Mouse (Mus musculus): ENCODE measurements at regions not wholly inside any gene's neighbourhood (a gene's known extent, or its start where the extent isn't known, plus 50 kb on each side); places are given as distances from the start of the nearest gene placed in this dataset.
A peak's percentile ranks its signal among the peaks of the same experiment; 100 is the strongest.

DNA sequence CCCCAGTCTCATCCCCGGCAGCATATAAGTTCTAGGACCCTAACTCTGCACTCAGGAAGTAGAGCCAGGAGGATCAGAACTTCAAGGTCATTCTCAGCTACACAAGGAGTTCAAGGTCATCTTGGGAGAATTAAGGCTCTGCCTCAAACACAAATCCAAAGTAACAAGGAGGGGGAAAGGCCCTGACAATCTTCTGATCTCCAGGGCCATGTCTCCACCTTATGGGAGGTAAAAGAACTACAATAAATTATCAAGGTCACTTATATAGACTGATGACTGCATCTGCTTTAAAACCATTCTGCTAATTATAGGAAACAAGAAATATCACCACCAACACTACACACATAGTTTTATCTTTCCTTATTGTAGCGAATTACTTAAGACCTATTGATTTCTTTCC lies 193.2 kb upstream of the Zc3h12c start:
- 77% methylated on average over 2 of the region's 2 CpGs for WGBS
- Histone ChIP-seq H3K4me1 (replicated peaks; ENCODE audit: control insufficient read depth, insufficient read depth, low read length) (no peaks in the 10 kb centered on the region), H3K9ac (ENCODE audit: low read length) (no peak overlapping the region), H3K27me3 (ENCODE audit: control insufficient read depth, insufficient read depth, low read depth, low read length) (no peaks in the 10 kb centered on the region), H3K9me3 (ENCODE audit: control insufficient read depth, low read length) (no peaks in the 10 kb centered on the region), H3K27ac (ENCODE audit: low read length) (no peak overlapping the region), H3K36me3 (ENCODE audit: control insufficient read depth, insufficient read depth, low read length) (no peaks in the 10 kb centered on the region), H3K4me3 (ENCODE audit: low read length) (no peak overlapping the region), H3K4me2 (ENCODE audit: low read depth, low read length) (no peak overlapping the region)
- no peak for ATAC-seq (ENCODE audit: low read depth)

DNA sequence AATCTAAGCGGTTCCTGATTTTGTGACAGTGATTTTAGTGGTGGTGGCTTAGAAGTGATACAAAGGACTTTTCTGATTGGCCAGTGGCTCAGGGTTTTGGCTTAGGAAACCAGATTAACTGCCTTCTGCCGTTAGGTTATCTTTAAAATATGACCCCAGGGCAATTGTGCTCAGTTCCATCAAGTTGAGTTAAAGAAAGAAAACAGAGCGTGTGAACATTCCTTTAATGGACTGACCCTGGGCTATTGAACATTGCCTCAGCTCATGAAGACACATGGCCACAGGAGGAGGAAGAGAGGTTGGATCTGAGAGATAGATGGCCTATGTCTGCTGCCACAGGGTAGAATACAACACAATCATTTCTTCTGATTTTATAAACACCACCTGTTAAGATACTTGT lies 191.0 kb upstream of the Zc3h12c start:
- H3K27ac ChIP-seq (ENCODE audit: low read length): no peak overlapping the region
- no peak overlapping the region for H3K4me3 ChIP-seq (ENCODE audit: low read length)
- no peaks in the 10 kb centered on the region for H3K36me3 ChIP-seq (ENCODE audit: control insufficient read depth, insufficient read depth, low read length)
- H3K4me2 ChIP-seq (ENCODE audit: low read depth, low read length): no peak overlapping the region
- H3K4me1 ChIP-seq (replicated peaks; ENCODE audit: control insufficient read depth, insufficient read depth, low read length): no peaks in the 10 kb centered on the region
- H3K9me3 ChIP-seq (ENCODE audit: control insufficient read depth, low read length): no peaks in the 10 kb centered on the region
- WGBS: 64% methylated on average over 3 of the region's 3 CpGs
- no peak for ATAC-seq (ENCODE audit: low read depth)
- no peaks in the 10 kb centered on the region for H3K27me3 ChIP-seq (ENCODE audit: control insufficient read depth, insufficient read depth, low read depth, low read length)
- no peak overlapping the region for H3K9ac ChIP-seq (ENCODE audit: low read length)

- Histone ChIP-seq H3K27ac (ENCODE audit: low read length) (no peak overlapping the region), H3K36me3 (ENCODE audit: control insufficient read depth, insufficient read depth, low read length) (no peaks in the 10 kb centered on the region), H3K4me1 (replicated peaks; ENCODE audit: control insufficient read depth, insufficient read depth, low read length) (no peaks in the 10 kb centered on the region), H3K27me3 (ENCODE audit: control insufficient read depth, insufficient read depth, low read depth, low read length) (no peaks in the 10 kb centered on the region), H3K9ac (ENCODE audit: low read length) (no peak overlapping the region), H3K4me3 (ENCODE audit: low read length) (no peak overlapping the region), H3K9me3 (ENCODE audit: control insufficient read depth, low read length) (no peaks in the 10 kb centered on the region), H3K4me2 (ENCODE audit: low read depth, low read length) (no peak overlapping the region)
- 58% methylated on average over 3 of the region's 3 CpGs for WGBS
- peak; percentile 26; the same call in 1 of the 2 replicates for ATAC-seq (ENCODE audit: low read depth)
Observed at GRCm38 (mm10) chr9:52356549-52356948, 188.2 kb upstream of the Zc3h12c start.

DNA sequence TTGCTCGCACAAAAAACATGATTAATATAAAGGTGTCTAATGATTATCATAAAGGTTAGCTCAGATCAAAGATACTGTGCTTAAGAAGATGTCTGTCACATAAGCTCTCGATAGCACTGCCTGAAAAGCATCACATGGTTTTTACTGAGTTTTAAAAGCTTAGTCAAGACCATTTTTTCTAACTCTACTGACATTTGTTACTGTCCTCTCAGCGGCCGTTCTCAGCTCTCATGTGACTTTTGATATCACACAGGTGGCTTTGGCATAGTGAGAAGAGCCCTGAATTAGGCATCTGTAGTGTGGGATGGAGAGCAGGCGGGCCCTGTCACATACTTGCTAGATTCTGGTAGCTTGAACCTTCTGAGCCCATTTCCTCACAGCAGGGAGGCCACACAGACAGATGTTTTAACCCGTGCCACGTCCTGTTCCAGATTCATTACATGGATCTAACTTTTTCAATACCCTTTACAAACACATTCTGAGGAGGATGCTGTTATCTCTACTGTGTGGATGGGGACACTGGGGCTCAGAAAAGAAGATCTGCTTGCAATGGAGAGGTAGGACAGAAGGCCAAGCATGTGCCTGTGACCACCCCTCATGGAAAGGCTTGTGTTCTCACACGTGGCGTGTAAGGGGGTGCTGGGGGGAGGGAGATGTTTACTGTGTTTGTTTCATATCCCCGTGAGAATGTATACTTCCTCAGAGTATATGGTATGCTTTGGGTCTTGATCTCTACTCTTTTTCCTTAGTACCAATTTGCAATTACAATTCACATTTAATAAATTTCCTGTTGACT lies 187.0 kb upstream of the Zc3h12c start:
- Histone ChIP-seq H3K9ac (ENCODE audit: low read length) (no peak overlapping the region), H3K27me3 (ENCODE audit: control insufficient read depth, insufficient read depth, low read depth, low read length) (no peaks in the 10 kb centered on the region), H3K4me2 (ENCODE audit: low read depth, low read length) (no peak overlapping the region), H3K4me1 (replicated peaks; ENCODE audit: control insufficient read depth, insufficient read depth, low read length) (no peaks in the 10 kb centered on the region), H3K9me3 (ENCODE audit: control insufficient read depth, low read length) (no peaks in the 10 kb centered on the region), H3K27ac (ENCODE audit: low read length) (no peak overlapping the region), H3K36me3 (ENCODE audit: control insufficient read depth, insufficient read depth, low read length) (no peaks in the 10 kb centered on the region), H3K4me3 (ENCODE audit: low read length) (no peak overlapping the region)
- ATAC-seq (ENCODE audit: low read depth): no peak
- 49% methylated on average over 10 of the region's 10 CpGs for WGBS

DNA sequence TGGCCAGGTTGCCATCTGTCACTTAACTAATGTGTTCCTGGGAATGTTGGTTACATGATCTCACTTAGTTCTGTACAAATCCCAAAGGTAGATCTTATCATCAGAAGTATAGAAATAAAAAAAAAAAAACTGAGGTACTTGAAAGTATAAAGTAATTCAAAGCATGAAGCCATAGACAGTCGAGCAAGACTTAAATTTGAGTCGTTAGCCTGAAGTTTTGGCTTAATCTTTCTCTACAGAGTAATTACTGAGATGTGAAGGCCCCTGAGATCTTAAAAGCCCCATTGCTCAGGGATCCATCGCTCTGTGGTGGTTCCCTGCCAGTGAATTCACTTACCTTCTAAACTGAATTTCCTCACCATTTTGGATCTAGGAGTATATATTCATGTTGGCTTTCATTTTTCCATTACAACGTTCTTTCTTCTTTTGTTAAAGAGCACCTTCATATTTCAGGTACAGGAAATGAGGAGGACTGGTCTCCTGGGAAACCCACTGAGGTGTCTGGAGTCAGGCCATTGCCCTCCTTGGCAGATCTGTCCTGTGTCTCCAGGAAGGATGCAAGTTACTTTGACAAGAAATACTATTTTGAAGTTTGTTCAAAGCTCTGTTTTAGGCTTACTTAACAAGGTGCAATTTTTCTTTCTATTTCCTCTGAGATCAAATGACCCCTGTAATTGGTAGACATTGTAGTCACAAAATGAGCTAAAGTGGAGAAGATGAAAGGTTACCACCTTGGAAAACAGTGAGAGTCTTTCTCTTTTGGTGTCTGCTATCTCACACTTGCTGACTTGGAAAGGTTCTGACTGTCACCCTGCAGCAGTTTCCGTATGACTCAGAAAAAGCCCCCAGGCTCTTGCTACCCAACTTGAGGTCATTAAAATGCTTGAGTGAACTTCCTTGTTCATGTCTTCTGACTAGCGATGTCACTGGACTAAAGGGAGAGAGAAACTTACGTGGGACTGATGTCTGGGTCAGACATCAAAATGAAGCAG lies 180.5 kb upstream of the Zc3h12c start:
- WGBS: 83% methylated on average over 7 of the region's 7 CpGs
- ATAC-seq (ENCODE audit: low read depth): no peak
- Histone ChIP-seq H3K4me1 (replicated peaks; ENCODE audit: control insufficient read depth, insufficient read depth, low read length) (peaks cover 6% of the 10 kb centered on the region; the same call in 1 of the 2 replicates), H3K27ac (ENCODE audit: low read length) (no peak overlapping the region), H3K27me3 (ENCODE audit: control insufficient read depth, insufficient read depth, low read depth, low read length) (no peaks in the 10 kb centered on the region), H3K9me3 (ENCODE audit: control insufficient read depth, low read length) (no peaks in the 10 kb centered on the region), H3K9ac (ENCODE audit: low read length) (no peak overlapping the region), H3K4me3 (ENCODE audit: low read length) (no peak overlapping the region), H3K36me3 (ENCODE audit: control insufficient read depth, insufficient read depth, low read length) (no peaks in the 10 kb centered on the region), H3K4me2 (ENCODE audit: low read depth, low read length) (no peak overlapping the region)

DNA sequence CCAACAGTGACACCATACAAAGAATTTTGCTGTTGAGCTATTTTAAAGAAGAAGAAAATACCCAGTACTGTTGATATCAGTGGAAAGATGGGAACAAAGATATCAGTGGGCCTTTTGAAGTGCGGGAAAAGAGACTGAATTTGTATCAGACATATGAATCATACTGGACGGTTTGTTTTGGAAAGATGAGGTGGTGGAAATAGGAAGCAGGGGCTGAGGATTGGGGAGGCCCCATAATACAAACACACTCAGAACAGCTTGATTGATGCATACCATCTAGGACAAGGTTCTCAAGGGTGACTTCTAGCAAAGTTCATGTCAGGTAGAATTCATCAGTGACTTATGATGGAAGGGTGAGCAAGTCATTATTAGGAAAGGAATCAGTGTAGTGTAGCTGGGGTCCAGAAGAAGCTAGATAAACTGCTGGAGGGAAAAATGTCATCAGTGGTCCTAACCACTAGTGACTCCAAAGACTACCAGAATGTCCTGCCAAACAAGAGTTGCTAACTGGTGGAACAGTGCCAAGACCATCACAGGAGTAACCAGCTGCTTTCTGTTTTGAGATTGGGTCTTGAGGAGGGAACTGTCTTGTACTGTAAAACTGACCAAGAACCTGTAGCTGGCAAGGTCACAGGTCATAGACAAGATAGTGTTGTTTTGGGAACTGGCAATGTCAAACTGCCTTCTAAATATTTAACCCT lies 176.0 kb upstream of the Zc3h12c start:
- Histone ChIP-seq H3K4me1 (replicated peaks; ENCODE audit: control insufficient read depth, insufficient read depth, low read length) (peaks cover 6% of the 10 kb centered on the region; the same call in 1 of the 2 replicates), H3K27me3 (ENCODE audit: control insufficient read depth, insufficient read depth, low read depth, low read length) (no peaks in the 10 kb centered on the region), H3K4me3 (ENCODE audit: low read length) (no peak overlapping the region), H3K9ac (ENCODE audit: low read length) (no peak overlapping the region), H3K9me3 (ENCODE audit: control insufficient read depth, low read length) (no peaks in the 10 kb centered on the region), H3K4me2 (ENCODE audit: low read depth, low read length) (no peak overlapping the region), H3K27ac (ENCODE audit: low read length) (no peak overlapping the region), H3K36me3 (ENCODE audit: control insufficient read depth, insufficient read depth, low read length) (no peaks in the 10 kb centered on the region)
- 28% methylated on average over 2 of the region's 2 CpGs for WGBS
- ATAC-seq (ENCODE audit: low read depth): peak; percentile 56; the same call in 1 of the 2 replicates

- H3K4me1 ChIP-seq (replicated peaks; ENCODE audit: control insufficient read depth, insufficient read depth, low read length): peaks cover 6% of the 10 kb centered on the region; the same call in 1 of the 2 replicates
- no peak overlapping the region for H3K27ac ChIP-seq (ENCODE audit: low read length)
- WGBS: 42% methylated on average over 2 of the region's 2 CpGs
- no peak overlapping the region for H3K4me3 ChIP-seq (ENCODE audit: low read length)
- ATAC-seq (ENCODE audit: low read depth): peak; percentile 49; the same call in 1 of the 2 replicates
- H3K9ac ChIP-seq (ENCODE audit: low read length): no peak overlapping the region
- H3K9me3 ChIP-seq (ENCODE audit: control insufficient read depth, low read length): no peaks in the 10 kb centered on the region
- H3K36me3 ChIP-seq (ENCODE audit: control insufficient read depth, insufficient read depth, low read length): no peaks in the 10 kb centered on the region
- no peaks in the 10 kb centered on the region for H3K27me3 ChIP-seq (ENCODE audit: control insufficient read depth, insufficient read depth, low read depth, low read length)
- no peak overlapping the region for H3K4me2 ChIP-seq (ENCODE audit: low read depth, low read length)
Observed at GRCm38 (mm10) chr9:52341029-52341428, 172.7 kb upstream of the Zc3h12c start.

DNA sequence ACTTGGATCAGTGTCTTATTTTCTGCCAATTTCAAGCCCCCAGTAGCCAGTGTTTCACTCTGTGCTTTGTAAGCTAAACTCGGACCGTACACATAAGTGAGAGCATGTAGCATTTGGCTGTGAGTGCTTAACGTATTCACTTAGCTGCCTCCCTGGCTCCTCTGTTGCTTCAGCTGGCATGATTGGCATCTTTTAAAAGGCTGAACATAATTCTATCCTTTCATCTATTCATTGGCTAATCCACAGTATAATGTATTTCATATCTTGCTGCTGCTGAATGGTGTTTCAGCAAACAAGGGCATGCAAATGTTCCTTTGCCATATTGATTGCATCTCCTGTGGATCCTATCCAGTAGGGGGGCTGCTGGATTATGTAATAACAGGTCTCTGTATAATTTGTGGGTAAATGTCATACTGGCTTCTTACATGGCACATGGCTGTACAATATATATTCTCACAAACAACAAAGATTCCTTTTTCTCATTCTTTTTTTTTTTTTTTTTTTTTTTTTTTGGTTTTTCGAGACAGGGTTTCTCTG lies 169.5 kb upstream of the Zc3h12c start:
- 77% methylated on average over 4 of the region's 4 CpGs for WGBS
- no peak overlapping the region for H3K9ac ChIP-seq (ENCODE audit: low read length)
- ATAC-seq (ENCODE audit: low read depth): no peak
- no peaks in the 10 kb centered on the region for H3K4me1 ChIP-seq (replicated peaks; ENCODE audit: control insufficient read depth, insufficient read depth, low read length)
- no peak overlapping the region for H3K4me2 ChIP-seq (ENCODE audit: low read depth, low read length)
- H3K27ac ChIP-seq (ENCODE audit: low read length): no peak overlapping the region
- H3K36me3 ChIP-seq (ENCODE audit: control insufficient read depth, insufficient read depth, low read length): no peaks in the 10 kb centered on the region
- no peak overlapping the region for H3K4me3 ChIP-seq (ENCODE audit: low read length)
- H3K27me3 ChIP-seq (ENCODE audit: control insufficient read depth, insufficient read depth, low read depth, low read length): no peaks in the 10 kb centered on the region
- H3K9me3 ChIP-seq (ENCODE audit: control insufficient read depth, low read length): no peaks in the 10 kb centered on the region
